Mouse (Mus musculus) layer of hippocampus, adult 8-10 months (tissue): ENCODE results near the gene Cdc37l1. TPM values are rescaled to one million over a fixed set of nuclear protein-coding genes. Genes with fewer than 3 reads are reported as not detected.

Experiments used
- DNase-seq, 2 experiments: peaks; one replicate each; pipeline ENCODE4 v3.0.0; 2022; ENCODE audit warnings: low spot score in 2 of 2
- total RNA-seq, 4 experiments: library from RNA; stranded (reverse); gene quantifications; 2 replicates each; pipeline ENCODE4 v1.2.4; 2022

Gene Cdc37l1
- total RNA-seq, 4 experiments from 2014 or later: 110 to 130 (median 117) TPM

DNA sequence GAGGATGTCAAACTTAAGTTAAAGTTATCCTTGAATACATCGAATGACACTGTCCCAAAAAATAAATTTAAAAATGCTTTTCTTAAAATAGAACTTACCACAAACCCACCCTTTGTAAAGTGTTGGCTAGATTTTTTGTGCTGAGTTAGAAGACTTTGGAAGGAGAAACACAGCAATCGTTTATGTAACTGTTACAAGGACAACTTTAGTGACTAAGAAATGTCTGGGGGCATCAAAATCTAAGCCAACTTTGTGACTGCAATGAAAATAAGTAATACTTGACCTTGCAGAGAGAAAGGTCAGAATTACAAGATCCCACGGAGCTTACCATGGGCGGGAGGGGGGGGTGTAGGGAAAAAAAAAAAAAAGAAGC is 56.8 kb downstream of the Cdc37l1 start:
- DNase-seq: no peak

DNA sequence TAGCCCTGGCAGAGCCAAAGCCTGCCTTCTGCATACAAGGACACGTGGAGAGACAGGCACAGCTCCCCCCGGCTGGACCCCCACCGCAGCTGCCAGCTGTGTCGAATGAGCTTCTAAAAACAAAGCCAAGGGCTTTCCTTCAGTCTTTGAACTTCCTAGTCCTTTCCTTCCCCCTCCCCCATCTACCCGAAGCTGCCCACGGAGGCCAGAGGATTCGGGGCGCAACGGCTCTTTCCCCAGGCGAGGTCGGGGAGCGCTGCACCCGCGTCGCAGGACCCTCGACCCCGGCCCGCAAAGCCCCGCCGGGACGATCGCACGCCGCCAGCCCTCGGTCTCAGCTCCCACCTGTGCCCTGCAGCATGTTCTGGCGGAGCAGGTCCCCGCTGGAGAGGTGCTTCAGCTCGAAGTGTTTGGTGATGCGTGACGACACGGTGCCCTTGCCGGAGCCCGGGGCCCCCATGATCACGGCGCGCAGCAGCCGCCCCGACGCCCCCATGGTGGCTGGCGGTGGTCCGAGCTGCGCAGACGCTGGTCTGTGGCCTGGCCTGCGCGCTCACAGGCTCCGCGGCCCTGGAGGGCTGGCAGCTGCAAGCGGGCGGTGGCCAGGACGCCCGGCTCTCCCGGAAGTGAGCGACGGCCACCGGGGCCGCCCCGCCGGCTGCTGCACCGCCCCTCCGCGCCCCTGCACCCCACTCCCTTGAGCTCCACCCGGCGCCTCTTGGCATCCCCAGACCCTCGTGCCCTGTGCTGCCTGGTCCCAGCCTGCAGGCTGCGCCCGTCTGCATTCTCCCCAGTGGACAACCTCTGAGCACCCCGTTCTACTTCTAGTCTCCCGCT is 57.4 kb downstream of the Cdc37l1 start, which contains the start of gene Ak3:
Gene Ak3 (minus strand): TSS at position 628 of the 837 bp plus-strand sequence.
- DNase-seq: peak; percentile 70 to 74

DNA sequence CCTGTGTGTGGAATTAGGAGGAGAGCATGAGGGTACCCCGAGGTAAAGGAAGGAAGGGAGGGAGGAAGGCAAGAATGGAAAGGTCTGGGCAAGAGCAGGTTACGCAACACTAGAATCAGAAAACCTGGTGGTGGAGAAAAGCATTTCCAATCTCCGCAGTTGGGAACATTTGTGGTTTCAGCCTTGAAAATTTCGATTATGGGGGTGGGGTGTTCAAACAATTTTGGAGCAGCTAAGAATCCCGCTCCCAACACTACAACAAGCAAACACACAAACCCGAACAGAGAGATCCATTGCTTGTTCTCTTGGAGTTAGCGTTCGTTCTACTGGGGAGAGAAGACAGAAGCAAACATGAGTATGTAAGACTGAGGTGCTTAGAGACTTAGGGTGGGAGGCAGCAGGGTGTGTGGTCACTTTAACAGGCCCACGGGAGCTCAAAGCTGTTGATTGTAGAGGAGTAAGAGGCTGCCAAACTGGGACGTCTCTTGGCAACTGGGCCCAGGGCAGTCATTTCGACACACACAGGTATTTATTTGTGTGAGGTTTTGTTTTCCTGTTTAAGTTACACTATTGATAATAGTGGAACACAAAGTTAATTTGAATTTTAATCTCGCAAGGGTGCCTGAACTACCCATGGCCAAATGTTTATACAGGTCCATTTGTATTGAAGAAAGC is 59.4 kb downstream of the Cdc37l1 start:
- DNase-seq: no peak

DNA sequence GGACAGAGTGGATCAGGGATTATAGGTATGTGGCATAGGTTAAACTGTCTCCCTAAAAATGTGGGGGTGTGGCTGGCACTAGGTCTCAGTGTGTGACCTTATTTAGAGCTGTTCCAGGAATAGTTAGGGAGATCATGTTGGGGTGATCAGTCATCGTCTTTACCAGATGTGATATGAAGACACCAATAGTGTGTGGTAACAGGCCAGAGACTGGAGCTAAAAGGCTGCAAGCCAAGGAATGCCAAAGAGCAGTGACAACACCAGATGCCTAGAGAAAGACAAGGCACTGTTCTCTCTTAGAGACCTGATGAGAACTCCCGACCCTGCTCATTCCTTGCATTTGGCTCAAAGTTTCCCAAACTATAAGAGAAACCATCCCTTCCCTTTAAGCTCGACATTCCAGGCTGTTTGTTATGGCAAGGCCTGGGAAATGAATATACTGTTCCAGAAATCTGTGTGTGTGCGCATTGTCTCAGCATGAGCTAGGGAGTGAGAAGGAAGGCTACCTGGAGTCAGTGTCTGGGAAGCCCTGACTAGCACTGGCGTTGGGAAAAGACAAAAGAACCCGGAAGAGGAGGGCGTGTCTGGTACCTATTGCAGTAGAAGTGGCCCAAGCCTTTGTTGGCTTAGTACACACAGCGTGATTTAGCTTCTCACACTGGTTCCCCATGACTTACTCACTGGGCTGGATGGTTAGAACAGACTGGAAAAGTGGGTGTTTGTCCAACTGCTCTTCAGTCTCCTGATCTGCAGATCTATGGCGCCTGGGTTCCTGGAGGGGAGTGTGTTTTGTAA is 60.2 kb downstream of the Cdc37l1 start:
- DNase-seq: no peak

- no peak for DNase-seq
Measured at GRCm38 (mm10) chr19:29052786-29053185, 62.6 kb downstream of the Cdc37l1 start.

- DNase-seq: no peak
Measured at GRCm38 (mm10) chr19:29054594-29054993, 64.4 kb downstream of the Cdc37l1 start.

- no peak for DNase-seq
Measured at GRCm38 (mm10) chr19:29055469-29055868, 65.3 kb downstream of the Cdc37l1 start.

- no peak for DNase-seq
Measured at GRCm38 (mm10) chr19:29058741-29059140, 68.6 kb downstream of the Cdc37l1 start.

GRCm38 (mm10) chr19:29059688-29060087 is 69.5 kb downstream of the Cdc37l1 start:
- DNase-seq: no peak

- DNase-seq: no peak
Measured at GRCm38 (mm10) chr19:29060299-29060698, 70.1 kb downstream of the Cdc37l1 start.

- no peak for DNase-seq
Measured at GRCm38 (mm10) chr19:29063009-29063408, 72.9 kb downstream of the Cdc37l1 start.

GRCm38 (mm10) chr19:29063577-29064363 is 73.6 kb downstream of the Cdc37l1 start:
- DNase-seq: peak; percentile 85 to 94

GRCm38 (mm10) chr19:29064451-29065102 is 74.4 kb downstream of the Cdc37l1 start:
- no peak for DNase-seq

DNA sequence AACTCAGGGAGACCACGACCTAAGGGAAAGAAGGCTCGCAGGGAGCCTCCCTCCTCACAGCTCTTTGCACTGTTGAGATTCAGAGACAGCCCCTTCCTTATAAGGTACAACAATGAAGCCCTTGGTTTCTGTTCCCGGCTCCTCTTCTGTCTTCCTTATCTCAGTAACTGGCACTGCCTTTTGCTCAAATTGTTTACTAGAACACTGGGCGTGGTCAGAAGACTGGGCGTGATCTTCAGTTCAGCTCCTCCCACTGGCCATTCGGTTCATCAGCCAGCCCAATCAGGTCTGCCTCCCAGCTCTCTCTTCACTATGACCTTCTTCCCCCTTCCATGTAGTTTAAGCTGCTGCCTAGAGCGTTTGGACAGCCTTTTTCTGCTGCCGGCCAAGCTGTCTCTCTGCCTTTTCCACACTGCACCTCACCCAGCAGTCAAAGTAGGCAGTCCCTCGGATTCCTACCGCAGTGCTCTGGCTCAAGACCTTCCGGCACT is 76.9 kb downstream of the Cdc37l1 start:
- peak; percentile 55 to 63 for DNase-seq

DNA sequence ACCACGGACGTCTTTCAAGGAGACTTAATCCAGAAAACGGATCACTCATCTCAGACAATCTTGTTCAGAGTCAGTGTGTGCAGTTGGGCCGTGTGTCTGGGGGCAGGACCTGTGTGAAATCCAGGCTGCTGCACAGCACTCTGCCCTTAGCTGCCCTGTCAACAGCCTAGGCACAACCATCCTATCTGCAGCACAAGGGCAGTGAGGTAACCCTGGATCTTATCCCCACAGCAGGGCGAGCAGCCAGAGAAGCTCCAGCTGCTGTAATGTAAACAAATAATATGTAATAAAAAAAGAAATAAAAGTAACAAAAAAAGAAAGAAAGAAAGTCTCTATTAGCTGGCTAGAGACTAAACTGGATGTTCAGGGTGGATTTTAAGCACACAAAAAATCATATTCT is 79.0 kb downstream of the Cdc37l1 start:
- no peak for DNase-seq

DNA sequence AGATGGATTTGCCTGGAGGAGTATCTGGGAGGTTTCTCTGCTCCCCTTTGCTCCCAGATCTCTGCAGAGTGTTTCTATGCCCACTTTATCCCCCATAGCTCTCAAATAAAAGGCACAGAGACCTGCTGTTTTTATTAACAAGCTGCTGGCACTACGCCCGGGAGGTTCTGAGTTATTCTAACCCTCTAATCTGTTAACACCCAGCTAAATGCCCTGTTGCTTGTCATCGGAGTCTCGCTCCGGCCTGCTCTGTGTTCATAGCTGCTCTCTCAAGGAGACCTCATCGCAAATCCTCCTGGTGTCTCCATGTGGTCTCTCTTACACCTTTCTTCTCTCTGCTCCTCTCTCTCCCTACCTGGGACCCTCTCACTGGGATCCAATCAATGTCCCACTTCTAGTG is 84.7 kb downstream of the Cdc37l1 start:
- DNase-seq: no peak
